Mouse (Mus musculus) kidney, adult 2 months (tissue): ENCODE measurements around the gene Proser3. TPM values are rescaled to one million over a fixed set of nuclear protein-coding genes. Genes with fewer than 3 reads are reported as not detected.

Experiments
- DNase-seq: peaks from one replicate; pipeline ENCODE4 v3.0.0; 2021
- H3K27ac ChIP-seq: fragments of 200-500 bp; 2 replicates; pipeline ENCODE4 v1.5.1; 2012; ENCODE audit warnings: low read depth, low read length, control low read depth, inconsistent platforms; ENCODE audit not compliant: insufficient read depth
- H3K27me3 ChIP-seq: fragments of 200-500 bp; replicated peaks from 2 replicates; pipeline ENCODE4 v1.6.1; 2012; ENCODE audit warnings: mild to moderate bottlenecking, moderate library complexity, low read length, inconsistent platforms; ENCODE audit not compliant: control insufficient read depth, insufficient read depth
- H3K36me3 ChIP-seq: fragments of 200-500 bp; 2 replicates; pipeline ENCODE4 v1.6.1; 2012; ENCODE audit warnings: mild to moderate bottlenecking, moderate library complexity, low read length, inconsistent platforms; ENCODE audit not compliant: control insufficient read depth, insufficient read depth
- H3K4me1 ChIP-seq: fragments of 200-500 bp; 2 replicates; pipeline ENCODE4 v1.6.1; 2011; ENCODE audit warnings: low read length; ENCODE audit not compliant: control insufficient read depth, insufficient read depth
- H3K4me3 ChIP-seq: fragments of 200-500 bp; 2 replicates; pipeline ENCODE4 v1.5.1; 2011; ENCODE audit warnings: mild to moderate bottlenecking, low read depth, low read length, control low read depth; ENCODE audit not compliant: insufficient read depth
- CTCF ChIP-seq: fragments of 200-500 bp; conservative IDR thresholded peaks from 2 replicates; pipeline ENCODE4 v1.5.1; 2011; ENCODE audit warnings: low read depth, mild to moderate bottlenecking, control low read depth, low read length, moderate library complexity, mixed read lengths; ENCODE audit not compliant: insufficient read depth, insufficient read length
- POLR2A ChIP-seq: fragments of 200-500 bp; IDR thresholded peaks from one replicate; pipeline ENCODE4 v1.6.1; 2011; ENCODE audit warnings: low read depth, low read length, control low read depth
- whole genome bisulfite sequencing: fragments of 180-500 bp; shearing (Covaris S2); methylation state at CpG from one replicate; pipeline ENCODE4 v1.1.7; 2018; 5-methylcytosine and 5-hydroxymethylcytosine counted together
- polyA plus RNA-seq: library from polyadenylated mRNA; depleted of rRNA; stranded (reverse); fragments of >200 nt; gene quantifications from 2 replicates; pipeline ENCODE4 v1.2.3, GENCODE M21; 2012

Proser3 gene
- polyA plus RNA-seq, 1 experiment: 7.1 TPM

DNA sequence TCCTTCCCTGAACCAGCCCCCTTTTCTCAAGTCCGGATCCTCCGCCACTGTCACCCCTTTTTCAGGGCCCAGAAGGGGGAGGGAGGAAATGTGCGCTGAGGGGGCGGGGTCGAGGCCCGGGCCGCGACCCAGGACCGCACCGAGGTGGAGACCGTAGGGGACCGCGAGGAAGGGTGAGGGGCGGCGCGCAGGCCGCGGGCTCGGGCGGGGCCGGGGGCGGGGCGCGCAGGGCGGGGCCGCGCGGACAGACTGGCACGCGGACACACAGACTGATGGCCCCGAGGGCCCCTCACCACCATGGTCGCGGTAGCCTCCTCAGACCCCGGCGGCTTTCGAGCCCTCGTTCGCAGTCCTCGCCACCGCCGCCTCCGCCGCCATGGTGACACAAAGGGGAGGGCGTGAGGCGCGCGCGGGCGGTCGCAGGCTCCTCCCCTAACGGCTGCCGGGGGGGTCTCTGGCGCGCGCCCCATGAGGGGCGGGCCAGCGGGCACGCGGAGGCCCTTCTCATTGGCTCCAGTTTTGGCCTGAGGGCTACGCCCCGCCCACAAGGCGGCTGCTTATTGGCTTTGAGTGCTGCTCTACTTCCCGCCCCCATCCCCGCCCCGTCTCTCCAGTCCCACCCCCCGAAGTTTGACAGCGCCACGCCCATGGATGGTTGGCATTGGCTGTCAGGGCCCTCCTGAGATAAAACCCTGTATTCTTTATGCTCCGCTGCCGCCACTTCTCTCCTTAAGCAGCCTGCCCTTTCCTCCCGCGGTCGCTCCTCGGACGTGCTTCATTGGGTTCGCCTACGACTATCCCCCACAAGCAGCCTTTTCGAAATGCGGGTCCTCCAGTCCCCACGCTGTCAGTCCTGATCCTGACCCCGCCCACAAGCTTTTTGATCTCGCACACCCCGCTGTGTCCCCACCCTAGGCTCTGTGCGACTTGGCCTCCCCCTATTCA is 17.2 kb downstream of the Proser3 start, which contains the start of gene Arhgap33:
Arhgap33 (minus strand) TSS at position 428 of the 945 bp plus-strand sequence.
- Histone ChIP-seq H3K36me3 (no peaks in the 10 kb centered on the region), H3K27ac (no peak within 1 kb of the TSS), H3K27me3 (no peaks in the 10 kb centered on the region), H3K4me3 (peak within 1 kb of the TSS; percentile 72), H3K4me1 (peaks cover 2% of the 10 kb centered on the region; the same call in 1 of the 2 replicates)
- 1% methylated on average over 80 of the region's 84 CpGs for WGBS
- TF ChIP-seq CTCF: no peak
- TF ChIP-seq POLR2A: no peak
- peak; percentile 98 for DNase-seq

DNA sequence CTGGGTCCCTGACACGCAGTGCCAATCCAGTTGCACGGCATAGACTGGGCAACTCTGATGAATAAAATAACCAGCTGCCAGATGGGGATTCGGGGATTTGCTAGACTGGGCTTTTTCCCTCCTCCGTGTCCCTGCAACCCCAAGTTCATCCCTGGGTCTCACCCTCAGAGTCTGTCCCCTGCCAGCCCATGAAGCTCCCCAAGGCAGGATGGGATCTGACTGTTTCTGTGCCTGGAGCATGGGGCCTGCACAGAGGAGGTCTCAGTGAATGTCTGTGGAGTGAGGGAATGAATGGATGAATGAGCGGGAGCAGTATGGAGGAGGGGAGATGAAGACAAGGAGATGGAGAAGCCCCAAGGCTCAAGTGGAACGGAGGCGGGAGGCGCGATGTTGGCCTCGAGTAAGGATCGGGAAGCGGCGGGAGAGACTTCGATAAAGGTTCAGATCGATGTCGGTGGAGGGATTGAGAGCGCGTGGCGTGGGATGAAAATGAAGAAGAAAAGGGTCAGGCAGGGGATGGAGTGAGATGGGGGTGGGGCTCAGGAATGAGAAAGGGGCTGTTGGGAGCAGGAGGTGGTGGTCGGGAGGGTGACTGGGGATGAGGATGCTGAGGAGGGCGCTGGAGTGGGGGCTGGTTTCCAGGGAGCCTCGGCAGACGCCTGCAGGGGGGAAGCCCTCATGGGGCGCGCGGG is 18.0 kb downstream of the Proser3 start:
- peaks cover 2% of the 10 kb centered on the region; the same call in 1 of the 2 replicates for H3K4me1 ChIP-seq
- 18% methylated on average over 23 of the region's 26 CpGs for WGBS
- peak overlapping the region; percentile 72 for H3K4me3 ChIP-seq
- no peaks in the 10 kb centered on the region for H3K27me3 ChIP-seq
- no peaks in the 10 kb centered on the region for H3K36me3 ChIP-seq
- no peak overlapping the region for H3K27ac ChIP-seq
- DNase-seq: no peak
- TF ChIP-seq POLR2A (no peak), CTCF (no peak)

DNA sequence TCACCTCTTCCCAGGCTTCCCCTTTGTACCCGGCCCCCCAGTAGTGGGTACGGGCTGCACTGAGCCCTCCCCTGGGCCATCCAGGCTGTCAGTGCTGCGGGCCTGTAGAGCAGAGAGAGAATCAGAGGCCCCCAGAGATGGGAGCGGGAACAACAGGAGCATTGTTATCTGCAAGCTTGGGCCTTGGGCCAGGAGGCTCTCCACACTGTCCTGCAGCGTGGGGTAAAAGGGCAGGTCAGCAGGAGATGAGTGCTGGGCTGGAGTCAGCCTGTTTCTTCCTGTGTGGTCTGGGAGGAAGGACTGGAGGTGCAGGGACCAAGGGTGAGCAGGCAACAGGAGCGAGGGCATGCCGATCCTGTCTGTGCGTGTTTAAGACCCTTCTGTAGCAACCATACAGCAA is 19.2 kb downstream of the Proser3 start:
- no peaks in the 10 kb centered on the region for H3K36me3 ChIP-seq
- H3K4me1 ChIP-seq: peaks cover 2% of the 10 kb centered on the region; the same call in 1 of the 2 replicates
- no peaks in the 10 kb centered on the region for H3K27me3 ChIP-seq
- DNase-seq: peak; percentile 81
- H3K27ac ChIP-seq: no peak overlapping the region
- no peak for TF ChIP-seq POLR2A
- no peak for TF ChIP-seq CTCF
- 30% methylated on average over 8 of the region's 8 CpGs for WGBS
- no peak overlapping the region for H3K4me3 ChIP-seq

DNA sequence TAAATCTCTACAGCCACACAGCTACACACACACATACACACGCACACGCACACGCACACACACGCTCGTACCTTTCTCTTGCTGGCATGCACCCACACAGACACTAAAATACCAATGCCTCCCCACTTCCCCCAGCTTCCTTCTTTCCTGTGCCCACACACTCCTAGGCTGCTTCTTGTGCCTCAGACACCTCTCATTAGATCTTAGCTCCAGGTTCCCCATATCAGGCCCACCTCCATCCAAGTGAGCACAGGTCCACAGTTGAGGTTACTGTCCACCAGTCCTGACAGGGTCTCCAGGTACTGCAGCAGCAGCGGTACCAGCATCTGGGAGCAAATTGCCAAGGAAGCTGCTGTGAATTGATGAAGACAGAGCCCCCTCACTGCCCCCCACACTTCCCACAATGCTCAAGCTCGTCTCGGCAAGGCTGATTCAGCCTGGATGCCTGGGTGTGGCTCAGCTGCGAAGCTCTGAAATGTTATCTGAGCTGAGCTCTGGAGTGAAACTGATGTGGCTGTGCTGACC is 20.7 kb downstream of the Proser3 start:
- H3K27me3 ChIP-seq: no peaks in the 10 kb centered on the region
- peaks cover 2% of the 10 kb centered on the region; the same call in 1 of the 2 replicates for H3K4me1 ChIP-seq
- H3K36me3 ChIP-seq: no peaks in the 10 kb centered on the region
- no peak overlapping the region for H3K27ac ChIP-seq
- no peak for TF ChIP-seq CTCF
- WGBS: 90% methylated on average over 9 of the region's 9 CpGs
- H3K4me3 ChIP-seq: no peak overlapping the region
- no peak for DNase-seq

DNA sequence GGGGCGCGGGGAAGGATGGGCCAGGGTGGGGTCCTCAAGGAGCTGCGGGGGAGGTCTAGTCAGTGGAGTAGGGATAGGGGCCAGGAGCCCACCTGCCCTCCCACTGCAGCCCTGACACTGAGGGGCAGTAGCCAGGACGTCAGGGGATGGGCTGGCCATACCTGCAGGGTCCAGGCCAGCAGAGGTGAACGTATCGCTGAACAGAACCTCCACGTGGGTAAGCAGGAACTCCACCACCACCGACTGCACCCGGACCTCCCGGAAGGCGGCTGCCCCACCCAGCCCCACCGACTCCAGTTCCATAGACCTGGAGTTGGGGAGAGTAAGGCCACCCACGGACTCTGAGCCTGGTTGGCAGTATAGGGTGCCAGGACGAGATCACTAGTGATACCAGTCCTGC is 25.1 kb downstream of the Proser3 start:
- H3K36me3 ChIP-seq: no peaks in the 10 kb centered on the region
- H3K27ac ChIP-seq: no peak overlapping the region
- no peaks in the 10 kb centered on the region for H3K4me1 ChIP-seq
- no peaks in the 10 kb centered on the region for H3K27me3 ChIP-seq
- TF ChIP-seq CTCF: no peak
- DNase-seq: no peak
- WGBS: 85% methylated on average over 14 of the region's 14 CpGs
- no peak overlapping the region for H3K4me3 ChIP-seq

DNA sequence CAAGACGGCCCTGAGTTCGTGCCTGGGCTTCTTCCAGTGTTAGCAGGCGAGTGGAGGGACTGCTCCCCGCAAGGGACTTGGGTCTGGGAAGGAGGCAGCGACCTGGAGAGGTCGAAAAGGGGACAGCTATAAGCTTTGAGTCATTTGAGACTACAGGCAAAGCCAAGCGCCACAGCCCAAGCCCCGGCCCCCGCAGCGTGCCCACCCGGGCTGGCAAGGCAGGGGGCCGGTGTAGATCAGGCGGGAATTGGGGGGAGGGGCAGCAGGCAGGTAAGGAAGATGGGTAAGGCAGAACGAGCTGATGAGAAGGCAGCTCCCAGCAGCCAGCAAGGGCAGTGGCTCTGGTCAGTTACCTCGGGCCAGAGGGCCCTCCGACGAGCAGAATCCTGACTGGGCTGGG is 25.7 kb downstream of the Proser3 start:
- no peaks in the 10 kb centered on the region for H3K27me3 ChIP-seq
- no peaks in the 10 kb centered on the region for H3K4me1 ChIP-seq
- H3K36me3 ChIP-seq: no peaks in the 10 kb centered on the region
- no peak overlapping the region for H3K27ac ChIP-seq
- WGBS: 54% methylated on average over 17 of the region's 17 CpGs
- TF ChIP-seq POLR2A (no peak), CTCF (no peak)
- DNase-seq: no peak
- H3K4me3 ChIP-seq: no peak overlapping the region

DNA sequence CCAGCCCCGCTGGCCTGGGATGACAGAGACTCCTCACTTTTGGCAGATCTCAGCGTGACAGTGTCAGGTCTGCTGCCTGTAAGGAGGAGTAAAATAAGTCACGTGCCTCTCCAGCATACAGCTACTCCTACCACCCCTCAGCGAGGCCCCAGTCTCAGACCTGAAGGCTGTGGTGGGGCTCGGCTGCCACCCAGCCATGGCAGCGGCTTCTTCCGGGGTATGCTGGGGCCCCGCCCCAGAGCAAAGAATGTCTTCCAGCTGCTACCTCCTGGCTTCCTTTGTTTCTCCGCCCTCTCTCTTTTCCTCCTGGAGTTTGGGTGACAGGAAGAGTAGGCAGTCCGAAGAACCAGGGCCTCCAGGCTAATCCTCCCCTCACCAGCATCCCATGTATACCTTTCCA is 26.1 kb downstream of the Proser3 start:
- no peak for DNase-seq
- Histone ChIP-seq H3K27me3 (no peaks in the 10 kb centered on the region), H3K27ac (no peak overlapping the region), H3K4me3 (0 out of 2 replicates have a peak overlapping the region, but pooled peaks have one; percentile 8), H3K4me1 (no peaks in the 10 kb centered on the region), H3K36me3 (no peaks in the 10 kb centered on the region)
- no peak for TF ChIP-seq CTCF
- TF ChIP-seq POLR2A: no peak
- 57% methylated on average over 10 of the region's 10 CpGs for WGBS
